In the genomic region with DNA sequence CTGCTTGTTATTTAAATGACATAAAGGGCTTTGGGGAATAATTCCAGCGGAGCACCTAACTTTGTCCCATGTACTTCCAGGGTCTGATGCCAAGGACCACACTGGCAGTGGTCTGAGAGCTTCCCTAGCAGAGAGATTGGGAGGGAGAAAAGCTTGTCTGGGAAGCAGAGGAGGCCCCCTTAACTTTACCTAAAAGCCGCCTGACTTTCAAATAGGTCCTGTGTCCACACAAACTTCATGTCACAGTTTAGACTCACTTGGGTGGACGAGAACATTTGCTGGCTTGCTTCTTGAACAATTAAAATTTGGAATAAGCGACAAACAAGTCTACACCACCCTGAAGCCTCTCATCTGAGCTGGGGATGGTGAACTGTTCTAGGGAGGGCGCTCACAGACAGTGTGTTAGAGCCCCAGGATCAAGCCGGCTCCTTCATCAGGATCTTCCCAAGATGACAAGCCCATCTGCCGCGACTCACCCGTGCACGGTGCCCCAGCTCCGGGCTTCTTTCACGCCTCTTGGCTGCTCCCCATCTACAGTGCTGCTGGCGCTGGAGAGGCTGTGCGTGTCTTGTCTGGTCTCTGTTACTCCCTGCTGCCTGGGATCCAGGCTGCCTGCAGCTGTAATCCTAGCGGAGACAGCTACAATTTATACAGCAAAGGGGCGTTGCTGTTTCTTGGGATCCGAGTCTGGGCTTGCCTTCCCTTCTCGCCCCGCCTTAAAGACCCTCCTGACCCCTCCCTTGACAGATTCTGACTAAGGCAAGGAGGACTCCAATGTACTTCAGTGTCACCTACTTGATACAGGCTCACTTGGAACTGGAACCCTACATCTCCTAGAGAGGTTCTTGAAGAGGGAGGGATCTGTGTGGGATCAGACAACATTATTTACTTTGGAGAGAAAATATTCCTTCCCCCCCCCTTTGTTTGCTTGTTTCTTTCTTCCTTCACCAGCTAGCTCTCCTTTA, we compare ENCODE assay signal across 8 mouse cellular contexts. TPM values are rescaled to one million over a fixed set of nuclear protein-coding genes. Genes with fewer than 3 reads are reported as not detected.
A peak's percentile ranks its signal among the peaks of the same experiment; 100 is the strongest.
DNase-seq lines count a peak whose midpoint lies in the region; TF ChIP-seq lines count a peak whose summit lies in the region.

A gene (minus strand): TSS at position 620 of the 965 bp plus-strand sequence.

- H3K4me3 ChIP-seq in gastrocnemius, adult 2 months = peak within 1 kb of the TSS; percentile 48

- intact Hi-C loops in gastrocnemius, adult 2 months (cut with DNase I) = no loop called here

- H3K27ac ChIP-seq in gastrocnemius, adult 2 months = peak within 1 kb of the TSS; percentile 4; the same call in 1 of the 2 replicates

- TF ChIP-seq CTCF in gastrocnemius, adult 2 months (IDR thresholded peaks at IDR 0.05) = no peak

- peak; percentile 19 for DNase-seq in gastrocnemius, adult 2 months
- no peak for DNase-seq in gastrocnemius, adult 18-20 months (ENCODE audit: low spot score)
- DNase-seq in right cerebral cortex, adult 18-20 months = peak; percentile 4
- no peak for DNase-seq in right cerebral cortex, postnatal 36 days (ENCODE audit: low spot score in 2 of 2)
- peak; percentile 5 for DNase-seq in heart, postnatal 4 days
- DNase-seq in mesoderm, embryonic 11.5 days (ENCODE audit: low read depth, low spot score) = peak; percentile 55
- DNase-seq in testis, postnatal 10 days (ENCODE audit: low spot score) = peak; percentile 37
- DNase-seq in thymus, postnatal 25 days = no peak

RNA-seq across cellular contexts. Expression of the gene that starts here (rescaled TPM):
- total RNA-seq in gastrocnemius, adult 2 months (2021) = not detected
- total RNA-seq in gastrocnemius, adult 18-20 months (2021) = not detected
- total RNA-seq in heart, postnatal 4 days (2021) = not detected

Comparison
In these comparisons a context has a peak if more than half of its experiments do, and no peak if none do; other contexts are left out.
1. DNase-seq: peak in right cerebral cortex, adult 18-20 months (single experiment), mesoderm, embryonic 11.5 days (single experiment) and testis, postnatal 10 days (single experiment); none in gastrocnemius, adult 18-20 months (single experiment), right cerebral cortex, postnatal 36 days (0 of 2) and thymus, postnatal 25 days (single experiment).
2. Peak in DNase-seq, H3K4me3 ChIP-seq and H3K27ac ChIP-seq in gastrocnemius, adult 2 months; RNA of the gene not detected or under 1 TPM.
3. Peak in DNase-seq in heart, postnatal 4 days; RNA of the gene not detected or under 1 TPM.